Mouse (Mus musculus): ENCODE measurements around the gene Tsc1.

Gene Tsc1

GRCm38 (mm10) chr2:28727786-28728404 lies 86.9 kb downstream of the Tsc1 start:
- DNase-seq (ENCODE audit: low spot score in 2 of 2): no peak

- no peak for DNase-seq (ENCODE audit: low spot score in 2 of 2)
Measured at GRCm38 (mm10) chr2:28730676-28731075, 89.6 kb downstream of the Tsc1 start.

- DNase-seq (ENCODE audit: low spot score in 2 of 2): peak in 1 of 2 experiments; percentile 65
Measured at GRCm38 (mm10) chr2:28737112-28737511, 96.1 kb downstream of the Tsc1 start.

- DNase-seq (ENCODE audit: low spot score in 2 of 2): no peak
Measured at GRCm38 (mm10) chr2:28740159-28740558, 99.1 kb downstream of the Tsc1 start.

Data from cerebellum, postnatal 4 days (tissue).